Mouse (Mus musculus) forebrain, embryonic 13.5 days (tissue): Measurements from ENCODE around the gene Nmt1. TPM values are rescaled to one million over a fixed set of nuclear protein-coding genes. Genes with fewer than 3 reads are reported as not detected.
A peak's percentile ranks its signal among the peaks of the same experiment; 100 is the strongest.

Experiments used
- ATAC-seq: fragments of 200-750 bp; cut with Nextera tagmentation; 2 replicates; pipeline ENCODE4 v1.8.0; 2017
- H3K27ac ChIP-seq: fragments of 300-500 bp; sonication (generic); 2 replicates; pipeline ENCODE4 v1.5.1; 2015; ENCODE audit warnings: inconsistent platforms, mild to moderate bottlenecking, moderate library complexity
- H3K27me3 ChIP-seq: fragments of 300-500 bp; sonication (generic); 2 replicates; pipeline ENCODE4 v1.6.1; 2015; ENCODE audit warnings: mild to moderate bottlenecking, inconsistent platforms
- H3K36me3 ChIP-seq: fragments of 300-500 bp; sonication (generic); 2 replicates; pipeline ENCODE4 v1.6.1; 2015; ENCODE audit warnings: mild to moderate bottlenecking, inconsistent platforms; ENCODE audit not compliant: poor library complexity, severe bottlenecking
- H3K4me1 ChIP-seq: fragments of 300-500 bp; sonication (generic); 2 replicates; pipeline ENCODE4 v1.6.1; 2015; ENCODE audit warnings: inconsistent platforms
- H3K4me2 ChIP-seq: fragments of 300-500 bp; sonication (generic); 2 replicates; pipeline ENCODE4 v1.6.1; 2015; ENCODE audit warnings: inconsistent platforms, mild to moderate bottlenecking, moderate library complexity
- H3K4me3 ChIP-seq: fragments of 300-500 bp; sonication (generic); 2 replicates; pipeline ENCODE4 v1.5.1; 2015; ENCODE audit warnings: mild to moderate bottlenecking, inconsistent platforms
- H3K9ac ChIP-seq: fragments of 300-500 bp; sonication (generic); 2 replicates; pipeline ENCODE4 v1.6.1; 2015; ENCODE audit warnings: mild to moderate bottlenecking, inconsistent platforms
- H3K9me3 ChIP-seq: fragments of 300-500 bp; sonication (generic); replicated peaks from 2 replicates; pipeline ENCODE4 v1.6.1; 2016; ENCODE audit warnings: inconsistent platforms
- WGBS: fragments of 180-500 bp; shearing (Covaris S2); methylation state at CpG from one replicate; pipeline ENCODE4 v1.1.7; 2015; 5-methylcytosine and 5-hydroxymethylcytosine counted together
- polyA plus RNA-seq: library from polyadenylated mRNA; unstranded; fragments of >200 nt; fragmentation: Nextera tagmentation; extraction: Ambion mirVana; gene quantifications from 2 replicates; pipeline ENCODE4 v1.2.1, GENCODE M21; 2015

Nmt1 gene
- polyA plus RNA-seq, 1 experiment from 2014 or later = 53.9 TPM

GRCm38 (mm10) chr11:103105810-103106209, 77.8 kb downstream of the Nmt1 start:
- no peak for ATAC-seq
- H3K4me2 ChIP-seq = no peak overlapping the region
- no peaks in the 10 kb centered on the region for H3K36me3 ChIP-seq
- H3K9ac ChIP-seq = no peak overlapping the region
- no peaks in the 10 kb centered on the region for H3K9me3 ChIP-seq
- peaks cover 22% of the 10 kb centered on the region for H3K4me1 ChIP-seq
- no peak overlapping the region for H3K4me3 ChIP-seq
- H3K27ac ChIP-seq = no peak overlapping the region
- 83% methylated on average over 6 of the region's 6 CpGs for WGBS
- H3K27me3 ChIP-seq = peaks cover 33% of the 10 kb centered on the region

GRCm38 (mm10) chr11:103106386-103106785, 78.4 kb downstream of the Nmt1 start:
- Histone ChIP-seq H3K36me3 (no peaks in the 10 kb centered on the region), H3K9ac (no peak overlapping the region), H3K4me2 (no peak overlapping the region), H3K9me3 (no peaks in the 10 kb centered on the region), H3K27me3 (peaks cover 33% of the 10 kb centered on the region), H3K4me3 (no peak overlapping the region), H3K4me1 (peaks cover 18% of the 10 kb centered on the region), H3K27ac (no peak overlapping the region)
- WGBS = 51% methylated on average over 4 of the region's 4 CpGs
- no peak for ATAC-seq

- peak overlapping the region; percentile 59 for H3K4me2 ChIP-seq
- peak overlapping the region; percentile 26; the same call in 1 of the 2 replicates for H3K4me3 ChIP-seq
Measured at GRCm38 (mm10) chr11:103111301-103111700, 83.3 kb downstream of the Nmt1 start.

GRCm38 (mm10) chr11:103111881-103112551, 84.0 kb downstream of the Nmt1 start:
- H3K4me3 ChIP-seq = peak overlapping the region; percentile 26
- H3K9me3 ChIP-seq = no peaks in the 10 kb centered on the region
- no peak overlapping the region for H3K27ac ChIP-seq
- WGBS = 1% methylated on average over 28 of the region's 28 CpGs
- peaks cover 30% of the 10 kb centered on the region for H3K4me1 ChIP-seq
- H3K36me3 ChIP-seq = no peaks in the 10 kb centered on the region
- no peak for ATAC-seq
- H3K9ac ChIP-seq = peak overlapping the region; percentile 53
- H3K27me3 ChIP-seq = peaks cover 35% of the 10 kb centered on the region
- H3K4me2 ChIP-seq = peak overlapping the region; percentile 59

More at GRCm38 (mm10) chr11:103111301-103111700, 83.3 kb downstream of the Nmt1 start:
- Histone ChIP-seq H3K9ac (no peak overlapping the region), H3K27me3 (peaks cover 35% of the 10 kb centered on the region), H3K36me3 (no peaks in the 10 kb centered on the region), H3K27ac (no peak overlapping the region), H3K9me3 (no peaks in the 10 kb centered on the region), H3K4me1 (peaks cover 26% of the 10 kb centered on the region)
- 11% methylated on average over 10 of the region's 10 CpGs for WGBS
- no peak for ATAC-seq

GRCm38 (mm10) chr11:103112552-103112912, 84.5 kb downstream of the Nmt1 start:
- 4% methylated on average over 9 of the region's 9 CpGs for WGBS
- H3K9me3 ChIP-seq = no peaks in the 10 kb centered on the region

GRCm38 (mm10) chr11:103113005-103113404, 85.0 kb downstream of the Nmt1 start:
- Histone ChIP-seq H3K4me2 (peak overlapping the region; percentile 59; the same call in 1 of the 2 replicates), H3K4me1 (peaks cover 40% of the 10 kb centered on the region), H3K9ac (peak overlapping the region; percentile 53), H3K36me3 (no peaks in the 10 kb centered on the region), H3K4me3 (no peak overlapping the region), H3K9me3 (no peaks in the 10 kb centered on the region), H3K27ac (no peak overlapping the region), H3K27me3 (peaks cover 35% of the 10 kb centered on the region)
- no peak for ATAC-seq
- WGBS = 30% methylated on average over 12 of the region's 12 CpGs

More at GRCm38 (mm10) chr11:103112552-103112912, 84.5 kb downstream of the Nmt1 start:
- Histone ChIP-seq H3K4me2 (peak overlapping the region; percentile 59), H3K27me3 (peaks cover 35% of the 10 kb centered on the region), H3K27ac (no peak overlapping the region), H3K4me1 (peaks cover 35% of the 10 kb centered on the region), H3K36me3 (no peaks in the 10 kb centered on the region), H3K4me3 (peak overlapping the region; percentile 26; the same call in 1 of the 2 replicates), H3K9ac (peak overlapping the region; percentile 53)
- no peak for ATAC-seq

- ATAC-seq = no peak
- WGBS = 75% methylated on average over 4 of the region's 4 CpGs
- no peak overlapping the region for H3K4me2 ChIP-seq
- no peaks in the 10 kb centered on the region for H3K36me3 ChIP-seq
- no peak overlapping the region for H3K9ac ChIP-seq
- no peak overlapping the region for H3K4me3 ChIP-seq
- no peaks in the 10 kb centered on the region for H3K9me3 ChIP-seq
- H3K27me3 ChIP-seq = peaks cover 35% of the 10 kb centered on the region
- H3K27ac ChIP-seq = no peak overlapping the region
- H3K4me1 ChIP-seq = peaks cover 47% of the 10 kb centered on the region
Measured at GRCm38 (mm10) chr11:103113771-103114170, 85.8 kb downstream of the Nmt1 start.

- peaks cover 51% of the 10 kb centered on the region for H3K4me1 ChIP-seq
- no peaks in the 10 kb centered on the region for H3K9me3 ChIP-seq
- H3K4me2 ChIP-seq = peak overlapping the region; percentile 63
- WGBS = 83% methylated on average over 11 of the region's 11 CpGs
- no peak for ATAC-seq
- no peaks in the 10 kb centered on the region for H3K36me3 ChIP-seq
- H3K9ac ChIP-seq = peak overlapping the region; percentile 78
- peaks cover 35% of the 10 kb centered on the region for H3K27me3 ChIP-seq
- H3K27ac ChIP-seq = peak overlapping the region; percentile 86; the same call in 1 of the 2 replicates
- peak overlapping the region; percentile 59 for H3K4me3 ChIP-seq
Measured at GRCm38 (mm10) chr11:103114270-103114943, 86.4 kb downstream of the Nmt1 start.

GRCm38 (mm10) chr11:103115163-103116007, 87.4 kb downstream of the Nmt1 start:
- peaks cover 35% of the 10 kb centered on the region for H3K27me3 ChIP-seq
- H3K4me3 ChIP-seq = peak overlapping the region; percentile 59
- peak; percentile 78 for ATAC-seq
- under 1% methylated on average over 34 of the region's 34 CpGs for WGBS
- H3K4me1 ChIP-seq = peaks cover 51% of the 10 kb centered on the region
- H3K4me2 ChIP-seq = peak overlapping the region; percentile 63
- no peaks in the 10 kb centered on the region for H3K36me3 ChIP-seq
- peak overlapping the region; percentile 86 for H3K27ac ChIP-seq
- H3K9me3 ChIP-seq = no peaks in the 10 kb centered on the region
- peak overlapping the region; percentile 78 for H3K9ac ChIP-seq

- peaks cover 51% of the 10 kb centered on the region for H3K4me1 ChIP-seq
- under 1% methylated on average over 53 of the region's 53 CpGs for WGBS
- H3K27me3 ChIP-seq = peaks cover 27% of the 10 kb centered on the region
- ATAC-seq = peak; percentile 96
- H3K9ac ChIP-seq = peak within 1 kb of the TSS; percentile 79
- peak within 1 kb of the TSS; percentile 86 for H3K27ac ChIP-seq
- H3K36me3 ChIP-seq = no peaks in the 10 kb centered on the region
- peak within 1 kb of the TSS; percentile 59 for H3K4me3 ChIP-seq
- H3K9me3 ChIP-seq = no peaks in the 10 kb centered on the region
- peak within 1 kb of the TSS; percentile 88 for H3K4me2 ChIP-seq
Measured at GRCm38 (mm10) chr11:103116008-103116818, 88.2 kb downstream of the Nmt1 start, which contains the start of gene Hexim1. Gene Hexim1 (plus strand): TSS chr11:103116231.

GRCm38 (mm10) chr11:103116959-103117590, 89.1 kb downstream of the Nmt1 start:
- Histone ChIP-seq H3K4me2 (peak overlapping the region; percentile 88), H3K4me3 (peak overlapping the region; percentile 59), H3K27ac (peak overlapping the region; percentile 74; the same call in 1 of the 2 replicates), H3K27me3 (peaks cover 19% of the 10 kb centered on the region), H3K9me3 (no peaks in the 10 kb centered on the region), H3K4me1 (peaks cover 43% of the 10 kb centered on the region), H3K9ac (peak overlapping the region; percentile 79), H3K36me3 (no peaks in the 10 kb centered on the region)
- 0 out of 2 replicates have a peak, but pooled peaks have one; percentile 3 for ATAC-seq
- WGBS = under 1% methylated on average over 35 of the region's 35 CpGs
